Mouse (Mus musculus): ENCODE measurements around the gene Zfp764.
"Not testable (repeated sequence)": the region's sequence is repeated elsewhere in the genome, so short reads cannot be mapped to it uniquely, and the experiment has no call there.

Gene Zfp764

DNA sequence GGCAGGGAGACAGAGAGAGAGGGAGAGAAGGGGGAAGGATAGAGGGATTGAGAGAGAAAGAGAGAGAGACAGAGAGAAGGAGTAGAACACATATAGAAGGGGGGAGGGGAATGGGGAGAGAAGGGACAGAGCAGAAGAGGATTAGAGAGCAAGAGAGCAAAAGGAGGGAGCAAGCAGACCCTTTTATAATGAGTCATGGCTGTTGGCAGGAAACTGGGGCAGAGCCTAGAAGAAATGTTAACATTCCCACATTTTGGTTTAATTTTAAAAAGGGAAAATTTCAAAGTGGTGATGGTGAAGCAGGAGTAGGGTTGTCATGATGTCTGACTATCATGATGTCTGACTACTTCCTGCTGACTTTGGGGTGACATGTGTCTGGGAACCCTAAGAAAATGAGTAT lies 18.4 kb downstream of the Zfp764 start:
- not testable (repeated sequence) for DNase-seq

DNA sequence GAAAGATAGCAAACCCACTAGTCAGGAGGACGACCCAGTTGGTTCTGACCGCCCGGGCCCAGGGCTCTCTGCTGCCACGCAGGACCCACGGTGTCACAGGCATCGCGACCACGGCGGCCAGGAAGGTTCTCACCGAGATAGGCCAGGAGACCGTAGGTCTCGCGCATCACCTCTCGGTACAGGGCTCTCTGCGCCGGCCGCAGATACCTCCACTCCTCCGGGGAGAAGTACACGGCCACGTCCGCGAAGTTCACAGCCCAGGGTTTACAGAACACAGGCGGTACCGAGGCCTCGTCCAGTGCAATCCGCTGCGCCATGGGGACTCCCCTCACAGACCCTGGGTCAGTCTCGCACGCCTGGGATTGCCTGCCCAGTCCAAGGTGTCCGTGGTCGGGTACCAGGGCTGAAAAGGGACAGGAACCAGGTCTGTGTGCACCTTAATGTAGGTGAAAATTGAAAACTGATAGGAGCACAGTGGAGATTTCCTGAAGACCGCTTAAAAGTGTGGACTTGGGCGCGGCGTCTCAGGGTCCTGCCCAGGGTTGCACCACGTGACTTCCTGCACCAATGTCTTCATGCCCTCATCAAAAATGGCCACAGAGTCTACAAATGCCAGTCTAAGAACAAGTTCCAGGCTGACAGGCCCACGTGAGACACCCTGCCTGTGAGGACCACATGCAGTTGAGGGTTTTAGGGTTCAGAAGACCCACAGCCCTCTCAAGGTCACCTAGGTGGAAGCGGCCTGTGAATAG lies 19.8 kb downstream of the Zfp764 start, which contains the start of gene 9130019O22Rik:
TSS of gene 9130019O22Rik (minus strand) at position 526 of the 752 bp plus-strand sequence.
- peak; percentile 93 for DNase-seq

DNA sequence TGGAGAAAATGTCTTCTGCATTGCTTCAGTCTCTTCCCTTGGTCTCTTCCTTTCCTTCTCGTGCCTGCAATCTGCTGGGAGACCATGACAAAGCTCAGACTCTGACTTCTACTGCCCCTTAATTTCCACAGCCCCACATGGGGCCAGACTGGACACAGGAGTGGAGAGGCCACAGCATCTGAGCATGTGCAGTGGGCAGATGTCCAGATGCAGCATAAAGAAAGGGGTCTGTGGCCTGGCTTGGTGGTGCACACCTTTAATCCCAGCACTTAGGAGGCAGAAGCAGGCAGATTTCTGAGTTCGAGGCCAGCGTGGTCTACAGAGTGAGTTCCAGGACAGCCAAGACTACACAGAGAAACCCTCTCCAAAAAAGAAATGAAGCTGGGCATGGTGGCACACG lies 21.1 kb downstream of the Zfp764 start:
- DNase-seq = not testable (repeated sequence)

DNA sequence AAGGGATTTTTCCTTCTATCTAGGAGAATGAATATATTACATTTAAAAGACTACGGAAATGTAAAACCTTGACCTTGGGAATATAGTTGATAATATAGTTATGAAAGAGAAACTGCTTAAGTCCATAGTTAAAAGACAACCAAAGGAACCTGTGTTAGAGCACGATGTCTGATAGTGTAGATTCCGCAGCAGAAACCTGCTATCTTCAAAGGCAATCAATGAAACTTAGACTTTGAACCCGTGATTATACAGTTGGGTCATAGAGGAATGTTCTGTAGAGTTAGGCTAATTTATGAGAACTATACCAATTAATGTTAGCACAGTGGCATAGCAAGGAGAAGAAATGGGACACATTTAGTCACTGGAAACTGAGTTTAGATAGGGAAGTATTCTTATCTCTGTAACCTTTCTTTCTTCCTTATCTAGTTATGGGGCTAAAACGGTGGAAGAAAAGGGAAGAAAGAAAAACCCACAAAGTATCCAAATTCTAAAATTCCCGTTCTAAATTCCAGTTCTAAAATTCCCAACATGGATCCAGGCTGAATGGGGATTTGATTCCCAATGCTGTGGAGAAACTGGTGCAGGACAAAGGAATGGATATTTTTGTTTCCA lies 28.2 kb downstream of the Zfp764 start:
- no peak for DNase-seq

DNA sequence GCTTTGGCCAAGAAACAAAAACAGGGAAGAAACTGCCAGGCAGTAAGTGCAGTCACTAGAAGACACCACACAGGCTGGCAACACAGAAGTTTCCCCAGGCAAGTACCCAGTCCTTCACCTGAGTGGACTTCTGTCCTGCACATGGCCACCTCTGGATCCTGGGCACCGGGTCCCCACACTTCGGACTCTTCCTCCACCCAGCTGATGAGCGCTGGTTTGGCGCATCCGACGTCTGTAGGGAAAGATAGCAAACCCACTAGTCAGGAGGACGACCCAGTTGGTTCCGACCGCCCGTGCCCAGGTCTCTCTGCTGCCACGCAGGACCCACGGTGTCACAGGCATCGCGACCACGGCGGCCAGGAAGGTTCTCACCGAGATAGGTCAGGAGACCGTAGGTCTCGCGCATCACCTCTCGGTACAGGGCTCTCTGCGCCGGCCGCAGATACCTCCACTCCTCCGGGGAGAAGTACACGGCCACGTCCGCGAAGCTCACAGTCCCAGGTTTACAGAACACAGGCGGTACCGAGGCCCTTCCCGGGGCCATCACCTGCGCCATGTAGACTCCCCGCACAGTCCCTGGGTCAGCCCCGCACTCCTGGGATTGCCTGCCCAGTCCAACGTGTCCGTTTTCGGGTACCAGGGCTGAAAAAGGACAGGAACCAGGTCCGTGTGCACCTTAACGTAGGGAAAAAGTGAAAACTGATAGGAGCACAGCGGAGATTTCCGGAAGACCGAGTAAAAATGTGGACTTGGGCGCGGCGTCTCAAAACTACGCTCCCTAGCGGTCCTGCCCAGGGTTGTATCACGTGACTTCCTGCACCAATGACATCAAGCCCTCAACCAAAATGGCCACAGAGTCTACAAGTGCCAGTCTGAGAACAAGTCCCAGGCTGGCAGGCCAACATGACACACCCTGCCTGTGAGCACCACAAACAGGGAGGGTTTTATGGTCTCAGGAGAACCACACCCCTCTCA lies 31.1 kb downstream of the Zfp764 start, which contains the start of gene Zfp747:
TSS of gene Zfp747 (minus strand) at position 780 of the 975 bp plus-strand sequence.
- peak; percentile 94 for DNase-seq

DNA sequence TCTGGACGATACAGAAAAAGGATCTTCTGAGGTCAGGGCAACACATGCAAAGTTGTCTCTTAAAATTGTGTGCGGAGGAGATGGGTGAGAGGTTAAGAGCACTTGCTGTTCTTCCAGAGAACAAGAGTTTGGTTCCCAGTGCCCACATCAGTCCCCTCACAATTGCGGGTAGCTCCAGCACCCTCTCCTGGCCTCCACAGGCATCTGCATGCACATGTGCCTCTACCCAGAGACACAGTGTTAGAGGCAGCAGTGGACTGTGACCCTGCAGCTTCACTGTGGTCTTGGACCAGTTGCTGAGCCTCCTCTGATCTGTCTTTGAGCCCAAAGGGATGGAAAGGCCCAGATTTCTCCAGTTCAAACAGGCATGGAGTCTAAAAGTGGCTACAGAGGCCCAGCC lies 34.8 kb downstream of the Zfp764 start:
- peak; percentile 26 for DNase-seq

DNA sequence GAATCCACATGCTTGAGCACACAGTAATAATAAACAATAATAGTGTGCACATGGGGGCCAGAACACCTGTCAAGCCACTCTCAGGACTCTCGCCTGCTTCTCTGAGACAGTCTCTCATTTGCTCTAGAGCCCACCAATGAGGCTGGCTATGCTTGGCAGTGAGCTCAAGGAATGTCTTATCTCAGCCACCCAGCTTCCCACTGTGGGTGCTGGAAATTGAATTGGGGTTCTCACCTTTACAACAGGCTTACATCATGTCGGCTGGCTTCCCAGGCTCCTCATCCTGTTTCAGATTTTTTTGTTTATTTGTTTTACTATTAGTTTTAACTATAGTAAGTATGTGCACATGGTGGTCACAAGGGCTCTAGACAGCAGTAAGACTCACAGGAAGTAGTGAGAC lies 35.4 kb downstream of the Zfp764 start:
- no peak for DNase-seq

DNA sequence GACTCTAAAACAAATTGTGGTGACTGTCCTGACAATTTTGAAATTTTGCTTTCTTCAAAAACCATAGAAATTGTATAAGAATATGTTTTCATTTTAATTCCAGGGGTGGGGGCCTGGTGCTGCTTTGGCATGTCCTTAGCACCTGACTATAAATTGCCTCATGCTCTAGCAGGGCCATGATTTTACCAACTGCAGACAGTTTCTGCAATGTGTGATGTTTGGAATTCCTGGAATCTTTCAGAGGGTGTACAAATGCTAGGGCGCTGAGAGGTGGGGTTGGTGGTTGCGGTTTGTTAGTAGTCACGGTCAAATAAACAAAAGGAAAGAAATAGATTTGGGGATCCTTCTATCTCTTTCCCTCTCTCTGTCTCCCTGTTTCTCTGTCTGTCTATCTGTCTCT lies 40.4 kb downstream of the Zfp764 start:
- DNase-seq = no peak

DNA sequence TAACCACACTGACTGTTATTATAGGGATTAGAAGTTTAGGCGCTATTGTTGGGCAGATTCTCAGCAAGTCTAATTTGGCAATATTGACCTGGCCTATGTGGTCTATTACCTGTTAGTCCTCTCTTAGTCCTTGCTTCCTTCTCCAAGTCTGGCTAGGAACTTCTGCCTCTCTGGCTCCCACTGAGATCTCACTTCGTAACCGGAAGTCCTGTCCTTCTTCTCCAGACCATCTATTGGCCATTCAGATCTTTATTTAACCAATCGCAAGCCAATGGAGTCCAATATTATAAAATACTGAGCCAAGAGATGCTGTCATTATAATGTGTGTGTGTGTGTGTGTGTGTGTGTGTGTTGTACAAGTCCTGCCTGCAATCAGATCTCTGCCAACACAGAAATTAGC lies 42.5 kb downstream of the Zfp764 start:
- DNase-seq = no peak

DNA sequence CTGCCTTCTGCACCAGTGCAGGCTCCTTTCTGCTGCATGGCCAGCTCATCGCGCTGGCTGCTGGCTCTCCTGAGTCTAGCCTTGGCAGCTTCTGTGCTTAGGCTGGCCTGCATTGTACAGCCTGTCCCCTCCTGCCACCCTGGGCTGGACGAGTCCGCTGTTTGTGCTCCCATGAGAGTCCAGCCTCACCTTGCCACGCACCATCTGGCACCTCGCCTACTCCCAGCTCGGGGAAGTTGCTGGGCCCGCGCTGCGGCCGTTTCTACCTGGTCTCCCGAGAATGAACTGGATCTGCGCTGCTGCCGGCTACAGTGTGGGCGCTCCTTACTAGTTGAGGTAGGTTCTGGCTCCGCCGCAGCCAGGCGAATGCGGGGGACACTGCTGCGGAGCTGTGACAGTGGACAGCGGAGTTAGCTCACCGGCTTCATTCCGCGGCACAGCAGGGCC lies 43.1 kb downstream of the Zfp764 start:
- no peak for DNase-seq

DNA sequence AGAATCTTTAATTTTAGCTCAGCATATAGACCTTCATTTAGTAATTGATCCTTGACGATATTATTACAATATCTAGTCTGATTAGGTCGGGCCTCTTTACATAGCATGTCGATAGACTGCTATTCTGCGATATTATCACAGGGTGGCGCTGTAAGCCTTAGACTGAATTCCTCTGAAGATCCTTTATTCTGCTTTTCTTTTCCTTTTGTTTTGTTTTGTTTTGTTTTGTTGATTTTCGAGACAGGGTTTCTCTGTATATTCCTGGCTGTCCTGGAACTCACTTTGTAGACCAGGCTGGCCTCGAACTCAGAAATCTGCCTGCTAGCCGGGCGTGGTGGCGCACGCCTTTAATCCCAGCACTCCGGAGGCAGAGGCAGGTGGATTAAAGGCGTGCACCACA lies 44.2 kb downstream of the Zfp764 start:
- peak; percentile 36 for DNase-seq

DNA sequence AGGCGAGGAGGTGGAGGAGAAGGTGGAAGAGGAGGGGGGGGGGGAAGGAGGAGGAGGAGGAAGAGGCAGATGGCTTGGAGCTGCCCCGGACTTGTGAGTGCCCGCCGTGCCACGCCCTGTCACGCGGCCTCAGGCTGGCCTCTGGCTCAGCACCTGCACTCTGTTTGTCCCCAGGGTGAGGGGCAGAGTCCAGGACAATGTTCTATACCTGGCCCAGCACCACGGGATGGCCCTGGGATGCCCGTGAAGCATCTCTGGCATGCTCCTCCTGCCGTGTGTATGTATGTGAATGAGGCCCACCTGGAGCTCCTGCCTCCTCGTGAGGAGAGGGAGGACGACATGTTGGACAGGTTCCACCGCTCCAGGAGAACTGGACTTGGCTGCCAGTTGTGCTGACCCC lies 45.2 kb downstream of the Zfp764 start:
- DNase-seq = no peak

DNA sequence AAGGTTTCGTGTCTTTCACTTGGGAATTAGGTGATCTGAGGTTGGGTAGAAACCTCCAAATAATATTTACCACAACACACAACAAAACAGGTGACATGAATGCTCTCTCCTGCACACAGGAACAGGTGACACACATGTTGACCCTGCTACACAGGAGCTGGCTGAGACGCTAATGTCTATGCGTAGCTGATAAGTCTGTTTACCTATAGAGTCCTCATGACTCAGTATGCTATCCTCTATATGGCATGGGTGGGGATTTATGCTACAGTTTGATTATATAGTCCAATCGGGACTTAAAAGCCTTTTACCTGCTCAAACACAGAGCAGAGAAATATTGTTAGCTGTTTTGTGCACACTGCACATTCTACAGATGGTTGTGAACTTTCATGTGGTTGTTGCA lies 46.4 kb downstream of the Zfp764 start:
- no peak for DNase-seq

DNA sequence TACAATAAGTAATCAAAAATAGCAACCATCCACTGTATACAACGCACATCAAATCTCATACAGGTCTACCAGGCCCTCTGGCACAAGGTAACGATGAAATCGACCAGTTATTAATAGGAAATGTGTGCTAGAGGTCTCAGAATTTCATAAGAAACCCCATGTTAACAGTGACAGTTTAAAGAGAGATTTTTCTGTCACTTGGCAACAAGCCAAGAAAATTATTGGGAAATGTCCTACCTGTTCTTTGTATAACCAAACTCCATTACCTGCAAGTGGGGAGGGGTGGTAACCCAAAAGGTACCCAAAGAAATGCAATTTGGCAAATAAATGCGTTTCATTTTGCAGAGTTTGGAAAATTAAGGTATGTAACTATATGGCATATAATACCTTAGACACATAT lies 48.1 kb downstream of the Zfp764 start:
- no peak for DNase-seq

DNA sequence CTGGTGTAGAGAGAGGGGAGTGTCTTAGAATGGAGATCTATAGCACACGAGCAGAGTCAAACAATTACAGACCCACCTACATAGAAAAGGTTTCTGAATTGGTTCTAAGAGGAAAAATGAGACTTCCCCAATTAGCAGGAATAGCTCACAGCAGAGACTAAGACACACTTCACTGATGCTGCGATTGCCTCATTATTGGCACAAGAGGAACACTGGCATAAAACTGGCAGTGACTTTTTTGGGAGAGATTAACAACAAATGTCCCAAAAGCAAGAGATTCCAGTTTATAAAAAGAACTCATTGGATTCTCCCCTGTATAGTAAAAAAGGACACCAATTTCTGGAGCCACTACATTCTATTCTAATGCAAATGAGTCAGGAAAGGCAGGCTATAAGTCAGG lies 48.8 kb downstream of the Zfp764 start:
- DNase-seq = no peak

DNA sequence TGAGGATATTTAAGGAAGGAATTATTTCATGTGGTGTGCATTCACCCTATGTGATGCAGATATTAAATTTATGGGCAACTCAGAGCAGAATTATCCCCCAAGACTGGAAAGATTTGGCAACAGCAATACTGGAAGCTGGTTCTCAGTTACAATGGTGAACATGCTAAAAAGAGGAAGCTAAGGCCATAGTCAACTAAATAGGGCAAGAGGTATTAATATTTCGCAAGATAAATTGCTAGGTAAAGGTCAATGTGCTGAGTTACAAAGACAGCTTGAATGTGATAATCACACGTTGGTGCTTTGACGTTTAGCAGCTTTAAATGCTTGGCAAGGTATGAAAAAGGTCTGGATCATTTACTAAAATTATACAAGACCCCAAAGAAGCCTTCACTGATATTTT lies 50.8 kb downstream of the Zfp764 start:
- DNase-seq = no peak

All from thymus, postnatal 14 days (tissue).